Mouse (Mus musculus) forebrain, postnatal 0 days (tissue): ENCODE measurements around the gene Nutf2-ps1. TPM values are rescaled to one million over a fixed set of nuclear protein-coding genes. Genes with fewer than 3 reads are reported as not detected.

Source experiments
- ATAC-seq: fragments of 200-750 bp; cut with Nextera tagmentation; 2 replicates; pipeline ENCODE4 v1.8.0; 2017; ENCODE audit warnings: mild to moderate bottlenecking, moderate library complexity
- DNase-seq: peaks from one replicate; pipeline ENCODE4 v3.0.0-alpha.2; 2015
- H3K27ac ChIP-seq: fragments of 300-500 bp; sonication (generic); 2 replicates; pipeline ENCODE4 v1.5.1; 2014; ENCODE audit warnings: low read depth, mild to moderate bottlenecking, antibody characterized with exemption, low read length, moderate library complexity, mixed read lengths
- H3K27me3 ChIP-seq: fragments of 300-500 bp; sonication (generic); 2 replicates; pipeline ENCODE4 v1.6.1; 2014; ENCODE audit warnings: mild to moderate bottlenecking, low read length, mixed read lengths; ENCODE audit not compliant: insufficient read depth
- H3K36me3 ChIP-seq: fragments of 300-500 bp; sonication (generic); 2 replicates; pipeline ENCODE4 v1.6.1; 2014; ENCODE audit warnings: mild to moderate bottlenecking, moderate library complexity; ENCODE audit not compliant: insufficient read depth
- H3K4me1 ChIP-seq: fragments of 300-500 bp; sonication (generic); 2 replicates; pipeline ENCODE4 v1.6.1; 2014; ENCODE audit warnings: antibody characterized with exemption; ENCODE audit not compliant: insufficient read depth
- H3K4me2 ChIP-seq: fragments of 300-500 bp; sonication (generic); 2 replicates; pipeline ENCODE4 v1.6.1; 2014; ENCODE audit warnings: low read depth, mild to moderate bottlenecking, moderate library complexity
- H3K4me3 ChIP-seq: fragments of 300-500 bp; sonication (generic); 2 replicates; pipeline ENCODE4 v1.5.1; 2014; ENCODE audit warnings: low read depth, low read length, mixed read lengths
- H3K9ac ChIP-seq: fragments of 300-500 bp; sonication (generic); 2 replicates; pipeline ENCODE4 v1.6.1; 2014; ENCODE audit warnings: mild to moderate bottlenecking
- H3K9me3 ChIP-seq: fragments of 300-500 bp; sonication (generic); 2 replicates; pipeline ENCODE4 v1.6.1; 2016; ENCODE audit warnings: low read length
- CTCF ChIP-seq: sonication (generic); IDR thresholded peaks from 2 replicates; pipeline ENCODE4 v1.5.1; 2016; ENCODE audit warnings: antibody characterized with exemption, control low read depth, low read depth
- WGBS: fragments of 180-500 bp; shearing (Covaris S2); extraction: QIAGEN DNeasy Blood & Tissue Kit; methylation state at CpG from one replicate; pipeline ENCODE4 v1.1.7; 2014; 5-methylcytosine and 5-hydroxymethylcytosine counted together
- polyA plus RNA-seq: library from polyadenylated mRNA; unstranded; fragments of >200 nt; fragmentation: Nextera tagmentation; extraction: Ambion mirVana; gene quantifications from 2 replicates; pipeline ENCODE4 v1.2.1, GENCODE M21; 2015
- total RNA-seq: library from RNA; depleted of rRNA; stranded (reverse); fragments of >200 nt; gene quantifications from 2 replicates; pipeline ENCODE4 v1.2.3, GENCODE M21; 2014; rRNA removed

Gene Nutf2-ps1
- total and polyA plus RNA-seq, 2 experiments from 2014 or later, result 78.8 to 184 TPM

DNA sequence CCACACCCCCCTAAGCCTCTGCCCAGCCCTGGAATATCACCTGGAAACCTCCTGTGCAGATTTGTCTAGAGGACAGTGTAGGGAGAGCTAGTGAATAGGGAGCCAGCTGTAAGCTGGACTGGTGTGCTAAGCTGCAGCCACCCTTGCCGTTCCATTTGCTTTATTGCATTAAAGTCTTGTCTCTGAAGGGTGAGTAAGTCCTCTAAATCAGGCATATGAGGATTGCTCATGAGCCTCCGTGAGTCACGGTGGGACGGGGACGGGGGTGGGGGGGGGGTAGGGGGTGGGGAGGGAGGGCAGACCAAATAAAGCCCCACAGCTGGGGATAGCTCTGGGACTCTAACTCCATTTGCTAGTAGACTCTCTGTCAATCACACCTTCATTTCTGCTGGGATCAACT, 45.3 kb downstream of the Nutf2-ps1 start:
- Histone ChIP-seq H3K27me3 (no peaks in the 10 kb centered on the region), H3K9me3 (no peaks in the 10 kb centered on the region), H3K4me3 (no peak overlapping the region), H3K4me2 (no peak overlapping the region), H3K9ac (no peak overlapping the region), H3K27ac (no peak overlapping the region), H3K36me3 (no peaks in the 10 kb centered on the region; the same call in 1 of the 2 replicates), H3K4me1 (no peaks in the 10 kb centered on the region)
- no peak for TF ChIP-seq CTCF
- WGBS, result 55% methylated on average over 5 of the region's 5 CpGs
- DNase-seq (no peak), ATAC-seq (no peak)

GRCm38 (mm10) chr19:53539296-53539695, 49.6 kb downstream of the Nutf2-ps1 start:
- Histone ChIP-seq H3K27me3 (no peaks in the 10 kb centered on the region), H3K4me2 (no peak overlapping the region), H3K36me3 (no peaks in the 10 kb centered on the region; the same call in 1 of the 2 replicates), H3K27ac (no peak overlapping the region), H3K4me1 (no peaks in the 10 kb centered on the region), H3K4me3 (no peak overlapping the region), H3K9me3 (no peaks in the 10 kb centered on the region), H3K9ac (no peak overlapping the region)
- DNase-seq (no peak), ATAC-seq (no peak)
- no peak for TF ChIP-seq CTCF
- 86% methylated on average over 3 of the region's 3 CpGs for WGBS

- H3K4me3 ChIP-seq, result no peak overlapping the region
- H3K9me3 ChIP-seq, result no peaks in the 10 kb centered on the region
- no peak overlapping the region for H3K9ac ChIP-seq
- no peak for ATAC-seq
- H3K27ac ChIP-seq, result no peak overlapping the region
- no peak for DNase-seq
- 66% methylated on average over 5 of the region's 5 CpGs for WGBS
- H3K36me3 ChIP-seq, result no peaks in the 10 kb centered on the region; the same call in 1 of the 2 replicates
- no peaks in the 10 kb centered on the region for H3K27me3 ChIP-seq
- no peak overlapping the region for H3K4me2 ChIP-seq
- no peak for TF ChIP-seq CTCF
- no peaks in the 10 kb centered on the region for H3K4me1 ChIP-seq
Observed at GRCm38 (mm10) chr19:53538796-53539195, 50.1 kb downstream of the Nutf2-ps1 start.

Other genes with a start within 250 kb of the Nutf2-ps1 start
- gene Gm10197, start 217.3 kb downstream of the Nutf2-ps1 start, total RNA-seq, result not detected in 2 replicates
- gene Gm10197, start 217.3 kb downstream of the Nutf2-ps1 start, polyA plus RNA-seq, result not detected in 2 replicates
- gene Smndc1, start 198.5 kb downstream of the Nutf2-ps1 start, total RNA-seq, result 13.9 and 15.5 TPM in 2 replicates
- gene Smndc1, start 198.5 kb downstream of the Nutf2-ps1 start, polyA plus RNA-seq, result 33.9 and 39.3 TPM in 2 replicates
- gene Dusp5, start 60.0 kb downstream of the Nutf2-ps1 start, total RNA-seq, result 7.5 and 7.6 TPM in 2 replicates
- 3.9 and 5.0 TPM in 2 replicates for gene Dusp5, start 60.0 kb downstream of the Nutf2-ps1 start, polyA plus RNA-seq
- gene Smc3, start 11.3 kb upstream of the Nutf2-ps1 start, total RNA-seq, result 35.5 and 41.4 TPM in 2 replicates
- gene Smc3, start 11.3 kb upstream of the Nutf2-ps1 start, polyA plus RNA-seq, result 36.9 and 47.0 TPM in 2 replicates
- gene Rbm20, start 88.2 kb upstream of the Nutf2-ps1 start, total RNA-seq, result 2.9 and 3.4 TPM in 2 replicates
- 1.1 and 1.4 TPM in 2 replicates for gene Rbm20, start 88.2 kb upstream of the Nutf2-ps1 start, polyA plus RNA-seq